Mouse (Mus musculus): Measurements from ENCODE around the gene Dbp.

DNA sequence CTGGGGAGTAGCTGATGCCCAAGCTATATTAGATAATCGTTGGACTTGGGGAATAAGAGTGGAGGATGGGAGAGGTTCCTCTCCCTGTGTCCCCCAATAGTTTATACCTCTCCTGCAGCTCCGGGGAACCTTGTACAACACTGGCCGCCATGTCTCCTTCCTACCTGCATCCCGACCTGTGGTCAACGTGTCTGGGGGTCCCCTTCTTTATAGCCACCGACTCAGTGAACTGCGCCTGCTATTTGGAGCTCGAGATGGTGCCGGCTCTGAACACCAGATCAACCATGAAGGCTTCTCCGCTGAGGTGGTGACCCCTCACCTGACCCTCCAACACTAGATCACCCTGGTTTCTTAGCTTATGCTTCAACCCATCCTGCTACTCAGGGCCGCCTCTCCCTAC lies 2.6 kb upstream of the Dbp start:
- TF ChIP-seq CTCF (IDR thresholded peaks at IDR 0.05; ENCODE audit: low read depth) (no peak), EP300 (IDR thresholded peaks at IDR 0.05; ENCODE audit: low read depth) (no peak)
